Comparison of ENCODE assay signal across 1 mouse cellular context in the genomic region with DNA sequence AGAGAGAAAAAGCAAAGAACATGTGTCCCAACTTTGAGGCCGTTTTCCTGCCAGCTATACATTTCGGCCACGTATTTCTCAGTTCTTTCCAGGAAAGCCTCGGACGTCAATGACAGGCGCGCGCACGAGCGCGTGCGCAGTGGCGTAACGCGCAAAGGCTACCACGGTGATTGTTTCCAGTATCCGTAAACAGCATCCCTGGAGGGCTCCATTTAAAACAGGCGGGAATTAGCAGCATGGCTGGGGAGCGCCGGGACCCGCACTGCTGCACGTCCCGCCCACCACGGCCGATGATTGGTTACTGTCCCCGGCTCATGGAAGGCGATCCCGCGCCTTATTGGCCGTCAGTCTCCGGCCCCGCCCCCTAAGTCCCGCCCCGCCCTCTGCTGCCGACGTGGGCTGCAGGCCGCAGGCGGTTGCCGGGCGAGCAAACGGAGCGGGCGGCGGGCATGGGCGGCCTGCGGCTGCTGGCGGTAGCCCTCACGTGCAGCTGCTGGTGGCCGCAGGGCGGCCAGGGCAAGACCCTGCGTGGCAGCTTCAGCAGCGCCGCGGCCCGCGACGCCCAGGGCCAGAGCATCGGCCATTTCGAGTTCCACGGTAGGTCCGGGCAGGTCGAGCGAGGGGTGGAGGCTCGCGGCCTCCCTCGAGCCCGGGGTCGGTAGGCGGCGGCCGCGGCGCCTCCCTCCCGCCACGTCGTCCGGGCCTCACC.
A peak's percentile ranks its signal among the peaks of the same experiment; 100 is the strongest.
TF ChIP-seq lines count a peak whose summit lies in the region.

Gene Gpr180 (plus strand): TSS at position 415 of the 709 bp plus-strand sequence.

TF ChIP-seq in CH12.LX, 34 proteins besides CTCF, POLR2A, EP300 and RAD21 (continued from another document):
- peak; percentile 76 for TF ChIP-seq UBTF (IDR thresholded peaks at IDR 0.05; ENCODE audit: low read depth, low read length)
- peak; percentile 14; the same call in 1 of the 2 replicates for TF ChIP-seq HCFC1 (IDR thresholded peaks at IDR 0.05; ENCODE audit: low read depth, low read length)
- peak; percentile 68 for TF ChIP-seq NELFE (IDR thresholded peaks at IDR 0.05; ENCODE audit: low read depth, low read length)
- TF ChIP-seq POLR2AphosphoS2 (IDR thresholded peaks at IDR 0.05; ENCODE audit: low read depth, low read length) = no peak
- no peak for TF ChIP-seq GABPA (IDR thresholded peaks at IDR 0.05; ENCODE audit: insufficient replicate concordance, low read depth, low read length)
- no peak for TF ChIP-seq CHD1 (IDR thresholded peaks at IDR 0.05; ENCODE audit: low read depth, low read length)
- TF ChIP-seq ZNF384 (IDR thresholded peaks at IDR 0.05; ENCODE audit: low read depth, low read length) = no peak
- no peak for TF ChIP-seq JUND (conservative IDR thresholded peaks at IDR 0.05; ENCODE audit: low read depth, low read length)
- peak; percentile 77 for TF ChIP-seq MXI1 (IDR thresholded peaks at IDR 0.05; ENCODE audit: low read depth, low read length)
- TF ChIP-seq IRF4 (IDR thresholded peaks at IDR 0.05; ENCODE audit: low read depth, low read length) = no peak
- TF ChIP-seq USF2 (conservative IDR thresholded peaks at IDR 0.05; ENCODE audit: low read depth, low read length) = 0 out of 2 replicates have a peak, but pooled peaks have one; percentile 8
- TF ChIP-seq SMC3 (IDR thresholded peaks at IDR 0.05; ENCODE audit: low read depth, low read length) = no peak
- peak; percentile 72 for TF ChIP-seq MYC (IDR thresholded peaks at IDR 0.05; ENCODE audit: low read depth, low read length)
- 0 out of 2 replicates have a peak, but pooled peaks have one; percentile 40 for TF ChIP-seq CHD2 (IDR thresholded peaks at IDR 0.05; ENCODE audit: low read length)
